Mouse (Mus musculus): ENCODE measurements around the gene Gigyf1. TPM values are rescaled to one million over a fixed set of nuclear protein-coding genes. Genes with fewer than 3 reads are reported as not detected.

The Gigyf1 gene
- polyA plus RNA-seq, 1 experiment = 24.4 TPM

DNA sequence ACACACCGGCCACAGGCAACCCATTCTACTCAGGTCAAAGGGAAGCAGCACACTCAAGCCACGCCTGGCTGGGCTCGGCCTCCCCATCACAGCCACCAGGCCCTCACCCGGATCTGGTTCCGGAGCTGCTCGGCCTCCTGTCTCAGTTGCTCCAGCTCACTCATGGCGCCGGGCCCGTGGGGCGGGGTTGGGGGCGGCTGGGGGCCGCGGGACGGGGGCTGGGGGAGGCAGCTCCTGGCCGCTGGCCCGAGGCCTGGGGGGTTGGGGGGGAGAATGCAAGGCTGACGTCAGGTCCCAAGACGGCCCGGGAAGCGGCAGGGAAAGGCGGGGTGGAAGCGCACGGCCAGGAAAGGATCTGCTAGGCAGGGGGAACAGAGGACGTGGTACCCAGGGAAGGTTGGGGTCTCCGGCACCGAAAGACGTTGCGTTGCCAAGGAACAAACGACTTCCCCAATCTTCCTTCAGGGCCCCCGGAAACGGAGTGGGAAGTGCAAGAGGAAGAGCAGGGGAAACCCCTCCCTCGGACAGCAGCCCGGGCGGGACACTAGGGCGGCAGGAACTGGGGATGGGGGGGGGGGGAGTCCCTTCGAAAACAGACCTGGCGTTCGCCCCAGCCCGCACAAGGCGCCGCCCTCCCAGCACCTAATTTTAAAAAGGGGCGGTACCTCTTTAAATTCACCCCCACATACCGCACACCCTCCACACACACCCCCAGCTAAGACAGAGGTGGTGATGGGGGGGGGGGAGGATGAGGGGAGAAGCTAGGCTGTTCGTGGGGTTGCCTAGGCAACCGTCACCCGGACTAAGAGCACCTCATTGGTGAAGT, 12.5 kb downstream of the Gigyf1 start:
- H3K36me3 ChIP-seq (ENCODE audit: control insufficient read depth, insufficient read depth, low read length) = peaks cover 3% of the 10 kb centered on the region; the same call in 1 of the 2 replicates
- peak; percentile 81 for DNase-seq
- no peaks in the 10 kb centered on the region for H3K27me3 ChIP-seq (replicated peaks; ENCODE audit: control insufficient read depth, insufficient read depth, low read length)
- WGBS = 1% methylated on average over 39 of the region's 46 CpGs
- H3K4me3 ChIP-seq (ENCODE audit: insufficient read depth, low read depth, low read length) = peak overlapping the region; percentile 100
- H3K4me1 ChIP-seq (ENCODE audit: control insufficient read depth, insufficient read depth, low read length) = peaks cover 7% of the 10 kb centered on the region; the same call in 1 of the 2 replicates
- no peak for TF ChIP-seq POLR2A (IDR thresholded peaks at IDR 0.05; ENCODE audit: low read depth, low read length)
- TF ChIP-seq CTCF (conservative IDR thresholded peaks at IDR 0.05; ENCODE audit: insufficient read depth, insufficient read length, low read depth, low read length) = no peak
- H3K27ac ChIP-seq (ENCODE audit: insufficient read depth, low read depth, low read length) = peak overlapping the region; percentile 88

DNA sequence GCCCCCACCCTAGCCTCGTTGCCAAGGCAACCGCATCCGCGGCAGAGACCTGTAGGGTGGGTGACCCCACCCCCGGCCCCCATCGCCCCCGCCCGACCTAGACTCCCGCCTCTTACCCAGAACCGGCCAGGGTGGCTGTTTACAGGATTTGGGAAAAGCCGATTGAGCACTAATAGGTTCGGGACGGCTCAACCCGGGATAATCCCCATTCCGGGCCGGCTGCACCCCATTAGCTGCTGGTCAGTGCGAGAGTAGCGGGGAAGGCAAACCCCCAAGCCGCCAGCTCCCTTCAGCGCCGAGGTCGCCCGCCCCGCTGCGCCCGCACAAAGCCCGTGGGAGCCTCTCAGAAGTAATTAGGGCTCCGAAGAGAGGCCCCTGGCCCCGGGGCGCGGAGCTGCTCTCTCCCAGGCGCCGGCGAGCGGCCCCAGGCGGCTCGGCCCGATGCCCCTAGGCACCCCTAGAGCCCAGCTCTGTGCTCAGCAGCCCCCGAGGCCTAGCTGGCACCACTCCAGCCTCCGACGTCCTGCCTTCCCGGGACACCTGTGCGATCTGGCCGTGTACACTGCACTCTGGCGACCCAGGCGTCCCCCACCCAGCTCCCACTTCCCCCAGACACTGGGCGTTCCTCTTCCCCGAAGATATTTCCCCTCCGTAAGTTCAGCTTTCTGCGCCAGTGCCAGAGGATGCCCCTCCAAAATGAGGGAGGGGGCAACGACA, 13.2 kb downstream of the Gigyf1 start:
- Histone ChIP-seq H3K27me3 (replicated peaks; ENCODE audit: control insufficient read depth, insufficient read depth, low read length) (no peaks in the 10 kb centered on the region), H3K27ac (ENCODE audit: insufficient read depth, low read depth, low read length) (peak overlapping the region; percentile 100), H3K4me3 (ENCODE audit: insufficient read depth, low read depth, low read length) (peak overlapping the region; percentile 100), H3K36me3 (ENCODE audit: control insufficient read depth, insufficient read depth, low read length) (peaks cover 3% of the 10 kb centered on the region; the same call in 1 of the 2 replicates), H3K4me1 (ENCODE audit: control insufficient read depth, insufficient read depth, low read length) (peaks cover 7% of the 10 kb centered on the region; the same call in 1 of the 2 replicates)
- under 1% methylated on average over 51 of the region's 51 CpGs for WGBS
- DNase-seq = peak; percentile 61
- TF ChIP-seq CTCF (conservative IDR thresholded peaks at IDR 0.05; ENCODE audit: insufficient read depth, insufficient read length, low read depth, low read length) (no peak), POLR2A (IDR thresholded peaks at IDR 0.05; ENCODE audit: low read depth, low read length) (no peak)

DNA sequence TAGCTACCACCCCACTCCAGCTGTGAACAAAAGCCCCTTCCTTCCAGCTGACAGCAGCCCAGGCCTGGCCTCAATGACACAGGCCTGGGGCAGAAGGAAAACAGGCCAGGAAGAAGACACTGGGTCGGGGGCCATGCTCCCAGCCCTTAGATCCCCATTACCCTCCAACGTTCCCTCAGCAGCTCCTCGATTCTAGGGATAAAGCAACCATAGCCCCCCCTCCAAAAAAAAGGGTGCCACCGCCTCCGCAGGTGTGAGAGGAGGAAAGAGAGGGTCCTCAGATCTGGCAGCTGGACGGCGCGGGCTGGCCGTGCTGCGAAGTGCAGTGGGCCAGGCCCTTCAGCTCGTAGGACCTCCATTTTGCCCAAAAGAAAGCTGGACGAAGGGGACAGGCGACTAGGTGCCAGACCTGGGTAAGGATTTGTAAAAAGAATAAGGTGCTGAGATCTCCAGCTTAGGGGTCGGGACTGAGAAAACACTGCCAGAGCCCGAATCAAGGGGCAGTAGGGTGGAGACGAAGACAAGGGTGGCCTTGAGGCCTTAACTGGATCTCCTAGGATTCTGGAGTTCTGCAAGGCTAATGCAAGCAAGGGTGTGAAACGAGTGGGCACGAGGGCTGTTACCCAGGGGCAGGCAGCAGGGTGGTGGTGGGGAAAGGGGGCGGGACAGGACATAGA, 13.9 kb downstream of the Gigyf1 start:
- TF ChIP-seq POLR2A (IDR thresholded peaks at IDR 0.05; ENCODE audit: low read depth, low read length) (no peak), CTCF (conservative IDR thresholded peaks at IDR 0.05; ENCODE audit: insufficient read depth, insufficient read length, low read depth, low read length) (no peak)
- H3K4me1 ChIP-seq (ENCODE audit: control insufficient read depth, insufficient read depth, low read length) = peaks cover 7% of the 10 kb centered on the region; the same call in 1 of the 2 replicates
- H3K27ac ChIP-seq (ENCODE audit: insufficient read depth, low read depth, low read length) = peak overlapping the region; percentile 100
- DNase-seq = no peak
- WGBS = under 1% methylated on average over 19 of the region's 19 CpGs
- no peaks in the 10 kb centered on the region for H3K27me3 ChIP-seq (replicated peaks; ENCODE audit: control insufficient read depth, insufficient read depth, low read length)
- H3K4me3 ChIP-seq (ENCODE audit: insufficient read depth, low read depth, low read length) = peak overlapping the region; percentile 100
- H3K36me3 ChIP-seq (ENCODE audit: control insufficient read depth, insufficient read depth, low read length) = peaks cover 3% of the 10 kb centered on the region; the same call in 1 of the 2 replicates

DNA sequence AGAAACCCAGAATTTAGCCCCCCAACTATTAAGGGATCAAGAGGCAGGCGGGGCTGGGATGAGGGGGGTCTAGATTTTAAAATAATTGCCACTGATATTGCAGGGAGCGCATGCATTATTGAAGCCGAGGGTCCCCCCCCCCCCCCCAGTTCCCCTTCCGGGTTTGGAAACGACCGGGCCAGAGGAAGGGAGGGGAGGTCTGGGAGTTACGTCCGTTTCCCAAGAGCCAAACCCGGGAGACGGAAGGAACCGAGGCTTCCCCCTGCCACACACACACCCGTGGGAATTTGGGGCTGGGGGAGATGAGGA, 14.4 kb downstream of the Gigyf1 start:
- under 1% methylated on average over 12 of the region's 12 CpGs for WGBS
- Histone ChIP-seq H3K27ac (ENCODE audit: insufficient read depth, low read depth, low read length) (peak overlapping the region; percentile 100), H3K4me3 (ENCODE audit: insufficient read depth, low read depth, low read length) (peak overlapping the region; percentile 100), H3K36me3 (ENCODE audit: control insufficient read depth, insufficient read depth, low read length) (peaks cover 3% of the 10 kb centered on the region; the same call in 1 of the 2 replicates), H3K27me3 (replicated peaks; ENCODE audit: control insufficient read depth, insufficient read depth, low read length) (no peaks in the 10 kb centered on the region), H3K4me1 (ENCODE audit: control insufficient read depth, insufficient read depth, low read length) (peaks cover 7% of the 10 kb centered on the region; the same call in 1 of the 2 replicates)
- no peak for TF ChIP-seq POLR2A (IDR thresholded peaks at IDR 0.05; ENCODE audit: low read depth, low read length)
- no peak for TF ChIP-seq CTCF (conservative IDR thresholded peaks at IDR 0.05; ENCODE audit: insufficient read depth, insufficient read length, low read depth, low read length)
- DNase-seq = no peak

DNA sequence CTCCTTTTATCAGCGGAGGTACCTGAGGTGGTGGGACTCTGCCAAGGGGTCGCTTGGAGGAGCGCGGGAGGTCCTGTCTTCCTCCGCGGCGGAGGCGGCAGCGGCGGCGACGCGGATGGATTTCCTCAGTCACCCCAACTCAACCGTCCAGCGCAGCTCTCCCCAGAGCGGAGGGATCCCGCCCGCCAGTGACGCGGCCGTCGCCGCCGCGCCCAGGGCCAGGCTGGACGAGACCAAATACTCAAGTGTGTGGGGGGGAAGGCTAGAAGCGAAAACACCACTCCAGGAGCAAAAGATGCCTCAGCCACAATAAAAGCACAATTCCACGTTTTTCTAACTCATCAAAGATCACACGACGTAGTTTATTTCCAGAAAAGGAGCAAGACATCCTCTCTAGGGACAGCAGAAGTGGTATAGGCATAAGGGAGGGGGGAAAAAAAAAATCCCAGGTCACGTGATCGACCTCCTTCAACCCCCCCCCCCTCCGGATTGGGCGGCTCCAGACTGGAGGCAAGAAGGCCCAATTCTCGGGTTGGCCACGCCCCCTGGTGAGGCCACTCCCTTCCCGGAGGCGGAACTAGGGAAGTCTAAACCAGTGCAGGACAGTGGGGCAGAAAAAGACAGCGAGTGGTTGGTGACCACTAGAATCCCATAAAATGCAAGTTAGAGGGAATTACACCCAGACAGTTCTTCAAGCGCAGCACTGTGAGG, 14.9 kb downstream of the Gigyf1 start, which contains the start of the genes Epo and Gnb2:
Gene Epo, minus strand, starts transcription at position 126 of the 711 bp plus-strand sequence.
Gene Gnb2, minus strand, starts transcription at position 394 of the 711 bp plus-strand sequence.
- peak within 1 kb of the TSS; percentile 100 for H3K4me3 ChIP-seq (ENCODE audit: insufficient read depth, low read depth, low read length)
- under 1% methylated on average over 40 of the region's 40 CpGs for WGBS
- H3K27me3 ChIP-seq (replicated peaks; ENCODE audit: control insufficient read depth, insufficient read depth, low read length) = no peaks in the 10 kb centered on the region
- peak; percentile 100 for DNase-seq
- H3K36me3 ChIP-seq (ENCODE audit: control insufficient read depth, insufficient read depth, low read length) = peaks cover 3% of the 10 kb centered on the region; the same call in 1 of the 2 replicates
- peaks cover 7% of the 10 kb centered on the region; the same call in 1 of the 2 replicates for H3K4me1 ChIP-seq (ENCODE audit: control insufficient read depth, insufficient read depth, low read length)
- TF ChIP-seq POLR2A (IDR thresholded peaks at IDR 0.05; ENCODE audit: low read depth, low read length) (peak; percentile 86), CTCF (conservative IDR thresholded peaks at IDR 0.05; ENCODE audit: insufficient read depth, insufficient read length, low read depth, low read length) (no peak)
- peak within 1 kb of the TSS; percentile 100 for H3K27ac ChIP-seq (ENCODE audit: insufficient read depth, low read depth, low read length)

DNA sequence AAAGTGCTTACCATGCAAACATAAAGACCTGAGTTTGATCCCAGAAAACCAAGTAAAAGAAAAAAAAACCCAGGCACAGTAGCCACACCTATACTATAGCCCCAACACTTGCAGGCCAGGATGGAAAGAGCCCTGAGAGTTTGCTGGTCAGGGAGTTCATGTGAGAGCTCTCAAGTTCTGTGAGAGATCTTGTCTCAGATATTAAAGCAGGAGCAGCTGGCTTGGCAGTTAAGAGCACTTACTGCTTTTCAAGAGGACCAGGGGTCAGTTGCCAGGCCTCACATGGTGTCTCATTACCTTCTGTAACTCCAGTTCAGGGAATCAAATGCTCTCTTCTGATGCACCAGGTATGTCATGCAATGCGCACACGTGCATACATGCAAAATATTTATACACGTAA, 16.4 kb downstream of the Gigyf1 start:
- no peak overlapping the region for H3K4me3 ChIP-seq (ENCODE audit: insufficient read depth, low read depth, low read length)
- no peaks in the 10 kb centered on the region for H3K36me3 ChIP-seq (ENCODE audit: control insufficient read depth, insufficient read depth, low read length)
- no peak for TF ChIP-seq CTCF (conservative IDR thresholded peaks at IDR 0.05; ENCODE audit: insufficient read depth, insufficient read length, low read depth, low read length)
- TF ChIP-seq POLR2A (IDR thresholded peaks at IDR 0.05; ENCODE audit: low read depth, low read length) = no peak
- peaks cover 7% of the 10 kb centered on the region; the same call in 1 of the 2 replicates for H3K4me1 ChIP-seq (ENCODE audit: control insufficient read depth, insufficient read depth, low read length)
- H3K27me3 ChIP-seq (replicated peaks; ENCODE audit: control insufficient read depth, insufficient read depth, low read length) = no peaks in the 10 kb centered on the region
- DNase-seq = no peak
- H3K27ac ChIP-seq (ENCODE audit: insufficient read depth, low read depth, low read length) = no peak overlapping the region
- WGBS = 86% methylated on average over 3 of the region's 3 CpGs

Data from kidney, adult 2 months (tissue).